Mouse (Mus musculus) stomach, postnatal 0 days (tissue): ENCODE results near the gene Mlxipl.

Experiments
- CTCF ChIP-seq: IDR thresholded peaks from 2 replicates; pipeline ENCODE4 v1.5.1; 2016; ENCODE audit warnings: antibody characterized with exemption, low read depth, mild to moderate bottlenecking, moderate library complexity
- EP300 ChIP-seq: optimal IDR thresholded peaks from 2 replicates; pipeline ENCODE3; 2016; ENCODE audit warnings: antibody characterized with exemption

DNA sequence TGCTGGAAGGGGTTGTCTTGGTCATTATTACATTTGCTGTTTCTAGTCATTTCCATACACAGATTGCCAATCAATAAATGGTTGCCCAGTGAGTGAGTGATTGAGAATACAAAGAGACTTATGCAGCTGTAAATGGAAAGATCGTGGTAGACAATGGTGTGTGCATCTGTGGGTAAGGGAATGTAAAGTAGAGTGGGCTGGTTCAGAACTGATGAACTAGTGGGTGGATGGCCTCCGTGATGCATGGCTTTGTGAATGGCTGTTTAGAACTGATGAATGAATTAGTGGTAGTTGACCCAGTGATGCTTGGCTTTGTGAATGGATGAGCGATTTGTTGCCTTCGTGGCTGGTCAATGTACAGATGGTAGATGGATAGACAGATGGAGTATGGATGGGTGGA, 40.1 kb downstream of the Mlxipl start:
- TF ChIP-seq EP300: no peak
- TF ChIP-seq CTCF: no peak
